Mouse (Mus musculus) CH12.LX (cell line): Measurements from ENCODE around the gene Htr6.

ENCODE experiments used
- BHLHE40 ChIP-seq: IDR thresholded peaks from 2 replicates; pipeline ENCODE4 v1.6.1; 2011; ENCODE audit warnings: mild to moderate bottlenecking, low read depth, low read length, improper control_type of control experiment
- CHD2 ChIP-seq: IDR thresholded peaks from 2 replicates; pipeline ENCODE4 v1.6.1; 2011; ENCODE audit warnings: low read length, improper control_type of control experiment
- CTCF ChIP-seq, 2 experiments: IDR thresholded peaks in 1 of 2; conservative IDR thresholded peaks in 1 of 2; 2 replicates each; pipeline ENCODE4 v1.5.1; 2011 to 2012; ENCODE audit warnings: low read depth in 2 of 2, low read length in 2 of 2, improper control_type of control experiment in 1 of 2, inconsistent platforms in 1 of 2, mild to moderate bottlenecking in 1 of 2, moderate library complexity in 1 of 2
- EP300 ChIP-seq: IDR thresholded peaks from 2 replicates; pipeline ENCODE4 v1.6.1; 2011; ENCODE audit warnings: low read length, improper control_type of control experiment
- JUND ChIP-seq: conservative IDR thresholded peaks from 2 replicates; pipeline ENCODE4 v1.6.1; 2011; ENCODE audit warnings: low read depth, low read length, improper control_type of control experiment
- MAX ChIP-seq: IDR thresholded peaks from 2 replicates; pipeline ENCODE4 v1.6.1; 2011; ENCODE audit warnings: low read length, improper control_type of control experiment
- POLR2A ChIP-seq: IDR thresholded peaks from 2 replicates; pipeline ENCODE4 v1.6.1; 2011; ENCODE audit warnings: low read depth, mild to moderate bottlenecking, improper control_type of control experiment, low read length
- POLR2AphosphoS2 ChIP-seq: IDR thresholded peaks from 2 replicates; pipeline ENCODE4 v1.6.1; 2011; ENCODE audit warnings: low read depth, low read length, improper control_type of control experiment
- ZC3H11A ChIP-seq: IDR thresholded peaks from 2 replicates; pipeline ENCODE4 v1.6.1; 2012; ENCODE audit warnings: low read depth, mild to moderate bottlenecking, inconsistent platforms, low read length, improper control_type of control experiment
- ZNF384 ChIP-seq: IDR thresholded peaks from 2 replicates; pipeline ENCODE4 v1.6.1; 2012; ENCODE audit warnings: low read depth, low read length, improper control_type of control experiment, inconsistent platforms

- no peak for TF ChIP-seq MAX
- TF ChIP-seq POLR2A: no peak
- TF ChIP-seq CTCF (conservative IDR thresholded peaks at IDR 0.05 in 1 of 2, IDR thresholded peaks at IDR 0.05 in 1 of 2; ENCODE audit: low read depth in 2 of 2, low read length in 2 of 2): no peak
- TF ChIP-seq BHLHE40: no peak
- TF ChIP-seq CHD2: no peak
- TF ChIP-seq ZNF384: no peak
- TF ChIP-seq ZC3H11A: no peak
- no peak for TF ChIP-seq POLR2AphosphoS2
- TF ChIP-seq EP300: no peak
- no peak for TF ChIP-seq JUND
Measured at GRCm38 (mm10) chr4:139059569-139059968, 15.8 kb downstream of the Htr6 start.
